Mouse (Mus musculus) myocyte (in vitro differentiated cells): ENCODE data around the gene Dnm1.

Experiments used
- POLR2A ChIP-seq: IDR thresholded peaks from one replicate; pipeline ENCODE4 v1.6.1; 2011; ENCODE audit warnings: low read depth, mild to moderate bottlenecking, control low read depth, moderate library complexity; ENCODE audit not compliant: insufficient read length
- TCF12 ChIP-seq: IDR thresholded peaks from one replicate; pipeline ENCODE4 v1.6.1; 2011; ENCODE audit warnings: mild to moderate bottlenecking, control low read depth; ENCODE audit not compliant: poor library complexity, insufficient read depth, severe bottlenecking

DNA sequence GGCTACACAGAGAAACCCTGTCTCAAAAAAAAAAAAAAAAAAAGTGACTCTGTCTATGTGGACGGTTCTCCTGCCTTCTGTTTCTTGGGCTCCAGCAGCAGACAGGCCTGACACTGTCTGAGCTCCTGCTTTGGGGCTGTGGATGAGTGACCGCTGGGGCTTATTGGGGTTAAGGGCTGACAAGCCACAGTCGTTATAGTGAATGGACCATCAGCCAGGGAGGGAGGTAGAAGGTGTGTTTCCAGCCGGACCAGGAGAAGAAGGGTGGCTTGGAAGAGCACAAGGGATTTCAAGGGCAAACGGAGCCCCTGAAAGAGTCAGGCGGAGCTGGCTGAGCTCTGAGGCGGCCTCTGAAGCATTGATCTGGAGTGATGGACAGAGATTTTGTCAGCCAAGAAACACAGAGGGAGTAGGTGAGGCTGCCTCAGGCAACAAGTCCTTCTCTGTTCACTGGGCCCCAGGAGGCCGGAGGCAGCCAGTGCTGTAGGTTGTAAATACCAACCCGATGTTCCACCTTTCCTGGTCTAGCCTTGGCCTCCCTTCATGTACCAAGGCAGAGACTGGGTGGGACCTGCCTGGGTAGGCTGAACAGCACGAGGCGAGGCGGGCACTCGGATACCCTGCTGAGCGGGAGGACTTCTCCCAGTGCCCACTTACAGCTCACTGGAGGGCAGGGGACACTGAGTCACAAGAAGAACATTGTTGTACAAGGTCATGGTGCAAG is 8.4 kb downstream of the Dnm1 start:
- TF ChIP-seq TCF12 (no peak), POLR2A (no peak)
